Mouse (Mus musculus) heart, postnatal 0 days (tissue): ENCODE results near the gene F7. TPM values are rescaled to one million over a fixed set of nuclear protein-coding genes. Genes with fewer than 3 reads are reported as not detected.

Experiments used
- ATAC-seq: fragments of 200-750 bp; cut with Nextera tagmentation; 2 replicates; pipeline ENCODE4 v1.8.0; 2017; ENCODE audit warnings: low read depth, moderate number of reproducible peaks, moderate library complexity; ENCODE audit not compliant: insufficient read depth
- DNase-seq: peaks from one replicate; pipeline ENCODE4 v3.0.0-alpha.2; 2016; ENCODE audit warnings: low spot score
- H3K27ac ChIP-seq: fragments of 300-500 bp; sonication (generic); 2 replicates; pipeline ENCODE4 v1.5.1; 2014; ENCODE audit warnings: low read depth, mild to moderate bottlenecking
- H3K27me3 ChIP-seq: fragments of 300-500 bp; sonication (generic); 2 replicates; pipeline ENCODE4 v1.6.1; 2014; ENCODE audit warnings: low read length, mixed read lengths; ENCODE audit not compliant: control insufficient read depth, insufficient read depth
- H3K36me3 ChIP-seq: fragments of 300-500 bp; sonication (generic); replicated peaks from 2 replicates; pipeline ENCODE4 v1.6.1; 2014; ENCODE audit warnings: low read length, mixed read lengths; ENCODE audit not compliant: control insufficient read depth, insufficient read depth
- H3K4me1 ChIP-seq: fragments of 300-500 bp; sonication (generic); 2 replicates; pipeline ENCODE4 v1.6.1; 2014; ENCODE audit warnings: antibody characterized with exemption; ENCODE audit not compliant: control insufficient read depth, insufficient read depth
- H3K4me2 ChIP-seq: fragments of 300-500 bp; sonication (generic); 2 replicates; pipeline ENCODE4 v1.6.1; 2014; ENCODE audit warnings: low read depth, mild to moderate bottlenecking, low read length, moderate library complexity
- H3K4me3 ChIP-seq: fragments of 300-500 bp; sonication (generic); 2 replicates; pipeline ENCODE4 v1.5.1; 2014; ENCODE audit warnings: low read depth, low read length
- H3K9ac ChIP-seq: fragments of 300-500 bp; sonication (generic); replicated peaks from 2 replicates; pipeline ENCODE4 v1.6.1; 2014; ENCODE audit warnings: low read depth, low read length, mixed read lengths
- H3K9me3 ChIP-seq: fragments of 300-500 bp; sonication (generic); replicated peaks from 2 replicates; pipeline ENCODE4 v1.6.1; 2016; ENCODE audit warnings: low read length; ENCODE audit not compliant: control insufficient read depth
- CTCF ChIP-seq: IDR thresholded peaks from 2 replicates; pipeline ENCODE4 v1.5.1; 2016; ENCODE audit warnings: antibody characterized with exemption, control low read depth, low read depth
- EP300 ChIP-seq: IDR thresholded peaks from 2 replicates; pipeline ENCODE4 v1.6.1; 2016; ENCODE audit warnings: antibody characterized with exemption, low read depth
- WGBS: fragments of 180-500 bp; shearing (Covaris S2); extraction: QIAGEN DNeasy Blood & Tissue Kit; methylation state at CpG from one replicate; pipeline ENCODE4 v1.1.7; 2014; 5-methylcytosine and 5-hydroxymethylcytosine counted together
- polyA plus RNA-seq: library from polyadenylated mRNA; unstranded; fragments of >200 nt; fragmentation: Nextera tagmentation; extraction: Ambion mirVana; gene quantifications from 2 replicates; pipeline ENCODE4 v1.2.1, GENCODE M21; 2015
- total RNA-seq: library from RNA; depleted of rRNA; stranded (reverse); fragments of >200 nt; gene quantifications from 2 replicates; pipeline ENCODE4 v1.2.3, GENCODE M21; 2014; ENCODE audit warnings: low replicate concordance; rRNA removed

Gene F7
- not detected in 2 replicates for total RNA-seq
- not detected in 2 replicates for polyA plus RNA-seq

DNA sequence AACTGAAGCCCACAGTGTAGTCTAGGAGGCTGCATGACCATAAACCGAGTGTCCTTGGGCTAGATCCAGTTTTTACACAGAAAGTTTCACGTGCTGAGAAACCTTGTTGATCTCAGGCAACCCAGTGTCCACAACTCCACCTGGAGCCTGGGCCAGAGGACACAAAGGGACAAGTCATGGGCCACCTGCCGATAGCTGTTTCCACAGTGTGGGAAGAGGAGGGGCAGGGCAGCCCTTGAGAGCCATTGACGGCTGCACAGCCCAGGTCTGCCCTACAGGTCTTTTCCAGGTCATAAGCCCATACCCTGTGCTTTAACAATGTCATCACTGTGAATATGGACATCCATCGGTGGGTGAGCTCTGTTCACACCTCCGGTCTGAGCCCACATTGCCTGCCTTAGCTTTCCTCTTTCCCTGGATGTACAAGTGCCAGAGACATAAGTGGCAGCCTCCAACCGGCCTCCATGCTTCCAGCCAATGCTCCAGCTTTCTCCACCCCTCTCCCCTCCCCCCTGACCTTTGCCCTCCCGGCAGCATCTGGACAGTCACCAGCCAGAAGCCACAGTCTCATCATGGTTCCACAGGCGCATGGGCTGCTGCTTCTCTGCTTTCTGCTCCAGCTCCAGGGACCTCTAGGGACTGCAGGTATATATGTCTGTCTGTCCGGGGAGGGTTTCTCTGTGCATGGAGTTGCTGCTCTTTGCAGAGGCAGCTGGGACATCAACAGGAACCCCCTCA lies at the start of gene F7:
Gene F7 (plus strand): TSS at position 548 of the 738 bp plus-strand sequence.
- Histone ChIP-seq H3K4me3 (no peak within 1 kb of the TSS), H3K4me2 (no peak within 1 kb of the TSS), H3K36me3 (no peaks in the 10 kb centered on the region), H3K27ac (no peak within 1 kb of the TSS), H3K9me3 (no peaks in the 10 kb centered on the region), H3K27me3 (no peaks in the 10 kb centered on the region), H3K9ac (no peak within 1 kb of the TSS), H3K4me1 (no peaks in the 10 kb centered on the region)
- no peak for TF ChIP-seq CTCF
- no peak for TF ChIP-seq EP300
- ATAC-seq (no peak), DNase-seq (no peak)
- WGBS: 60% methylated on average over 10 of the region's 10 CpGs

- WGBS: 81% methylated on average over 11 of the region's 11 CpGs
- H3K4me3 ChIP-seq: no peak overlapping the region
Observed at GRCm38 (mm10) chr8:12976290-12976689, 49.5 kb upstream of the F7 start.

DNA sequence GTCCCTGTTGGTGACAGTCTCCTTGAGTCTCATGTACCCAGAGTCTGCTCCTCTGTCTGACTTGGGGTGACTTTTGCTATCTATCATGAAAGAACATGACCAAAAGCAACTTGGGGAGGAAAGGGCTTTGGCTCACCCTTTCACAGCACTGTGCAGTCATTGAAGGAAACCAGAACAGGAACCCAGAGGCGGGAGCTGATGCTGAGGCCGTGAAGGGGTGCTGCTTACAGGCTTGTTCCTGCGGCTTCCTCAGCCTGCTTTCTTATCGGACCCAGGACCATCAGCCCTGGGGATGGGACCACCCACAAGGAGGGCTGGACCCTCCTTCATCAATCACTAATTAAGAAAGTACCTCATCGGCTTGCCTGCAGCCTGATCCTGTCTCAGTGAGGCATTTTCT lies 49.1 kb upstream of the F7 start:
- Histone ChIP-seq H3K27me3 (0 out of 2 replicates have a peak, but pooled peaks cover 2% of the 10 kb centered on the region), H3K4me2 (no peak overlapping the region), H3K4me1 (no peaks in the 10 kb centered on the region), H3K27ac (no peak overlapping the region), H3K9ac (no peak overlapping the region), H3K36me3 (no peaks in the 10 kb centered on the region), H3K9me3 (no peaks in the 10 kb centered on the region; the same call in 1 of the 2 replicates), H3K4me3 (no peak overlapping the region)
- ATAC-seq (no peak), DNase-seq (no peak)
- 52% methylated on average over 5 of the region's 5 CpGs for WGBS
- no peak for TF ChIP-seq EP300
- no peak for TF ChIP-seq CTCF

More at GRCm38 (mm10) chr8:12976290-12976689, 49.5 kb upstream of the F7 start:
- ATAC-seq (no peak), DNase-seq (no peak)
- Histone ChIP-seq H3K4me2 (no peak overlapping the region), H3K27ac (no peak overlapping the region), H3K36me3 (no peaks in the 10 kb centered on the region), H3K4me1 (no peaks in the 10 kb centered on the region), H3K9me3 (no peaks in the 10 kb centered on the region), H3K27me3 (0 out of 2 replicates have a peak, but pooled peaks cover 2% of the 10 kb centered on the region), H3K9ac (no peak overlapping the region)
- TF ChIP-seq CTCF: no peak
- no peak for TF ChIP-seq EP300

- H3K9ac ChIP-seq: no peak overlapping the region
- no peaks in the 10 kb centered on the region for H3K36me3 ChIP-seq
Observed at GRCm38 (mm10) chr8:12977325-12977724, 48.5 kb upstream of the F7 start.

DNA sequence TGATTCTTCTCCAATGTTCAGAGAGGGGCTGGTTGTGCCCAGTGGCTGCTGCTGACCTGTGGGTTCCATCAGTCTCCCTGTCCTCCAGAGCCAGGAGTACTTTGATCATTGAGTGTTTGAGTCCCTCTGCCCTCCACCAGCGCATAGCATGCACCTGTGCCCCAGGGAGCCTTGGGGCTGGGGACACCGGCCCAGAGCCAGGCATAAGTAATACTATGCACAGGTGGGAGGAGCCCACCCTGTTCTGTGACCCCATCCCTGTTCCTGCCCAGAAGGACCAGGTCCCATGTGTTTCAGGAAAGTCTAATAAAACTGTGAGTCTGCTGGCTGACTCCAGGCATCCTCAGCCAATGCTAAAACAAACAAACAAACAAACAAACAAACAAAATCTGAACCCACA lies 47.5 kb upstream of the F7 start:
- whole genome bisulfite sequencing: 58% methylated on average over 2 of the region's 2 CpGs
- Histone ChIP-seq H3K27ac (no peak overlapping the region), H3K4me1 (no peaks in the 10 kb centered on the region), H3K4me2 (no peak overlapping the region), H3K9me3 (peaks cover 6% of the 10 kb centered on the region; the same call in 1 of the 2 replicates), H3K27me3 (0 out of 2 replicates have a peak, but pooled peaks cover 2% of the 10 kb centered on the region), H3K4me3 (no peak overlapping the region), H3K36me3 (no peaks in the 10 kb centered on the region), H3K9ac (no peak overlapping the region)
- TF ChIP-seq EP300 (no peak), CTCF (no peak)
- no peak for DNase-seq
- ATAC-seq: no peak

More at GRCm38 (mm10) chr8:12977325-12977724, 48.5 kb upstream of the F7 start:
- Histone ChIP-seq H3K4me3 (no peak overlapping the region), H3K4me2 (no peak overlapping the region), H3K27me3 (0 out of 2 replicates have a peak, but pooled peaks cover 2% of the 10 kb centered on the region), H3K27ac (no peak overlapping the region), H3K9me3 (peaks cover 5% of the 10 kb centered on the region; the same call in 1 of the 2 replicates), H3K4me1 (no peaks in the 10 kb centered on the region)
- 55% methylated on average over 12 of the region's 12 CpGs for WGBS
- ATAC-seq (no peak), DNase-seq (no peak)
- TF ChIP-seq CTCF (no peak), EP300 (no peak)
